9 mouse cellular contexts compared by ENCODE assay signal in genomic region chr8:84001281-84002000, GRCm38 (mm10). TPM values are rescaled to one million over a fixed set of nuclear protein-coding genes. Genes with fewer than 3 reads are reported as not detected.
A peak's percentile ranks its signal among the peaks of the same experiment; 100 is the strongest.
DNase-seq lines count a peak whose midpoint lies in the region; ATAC-seq and TF ChIP-seq lines count a peak whose summit lies in the region.
"Had no signal": no experiment of that assay in that cellular context is flagged by ENCODE, and none has a peak within 500 bp of the region (broad histone marks: within the 10 kb centered on the region; RNA-seq: fewer than 3 reads in every experiment).

TSS of gene 1700067K01Rik (plus strand) at chr8:84001502.

- peak; percentile 75 for DNase-seq in heart, embryonic 10.5 days (ENCODE audit: low spot score)
- no peak for DNase-seq in heart, postnatal 4 days
- DNase-seq in midbrain, embryonic 11.5 days (ENCODE audit: low spot score, missing footprints), result peak; percentile 90
- no peak for DNase-seq in right cerebral cortex, adult 2 months (ENCODE audit: low spot score in 2 of 2)
- no peak for DNase-seq in layer of hippocampus, adult 9-10 months (ENCODE audit: low spot score)
- no peak for DNase-seq in adrenal gland, postnatal 4 days (ENCODE audit: low spot score in 2 of 2)

- peak within 1 kb of the TSS; percentile 48 for H3K4me3 ChIP-seq in heart, embryonic 10.5 days
- peak within 1 kb of the TSS; percentile 73 for H3K4me3 ChIP-seq in ES-Bruce4 (ENCODE audit: low read depth, low read length)
- H3K4me3 ChIP-seq in forebrain, embryonic 13.5 days, result peak within 1 kb of the TSS; percentile 10; the same call in 1 of the 2 replicates
- H3K4me3 ChIP-seq in midbrain, embryonic 11.5 days (ENCODE audit: low read depth, low read length), result 0 out of 2 replicates have a peak within 1 kb of the TSS, but pooled peaks have one; percentile 4

- peak within 1 kb of the TSS; percentile 96 for H3K9ac ChIP-seq in ES-Bruce4 (ENCODE audit: low read depth, poor library complexity, severe bottlenecking)
- peak within 1 kb of the TSS; percentile 43; the same call in 1 of the 2 replicates for H3K9ac ChIP-seq in forebrain, embryonic 13.5 days
- peak within 1 kb of the TSS; percentile 17; the same call in 1 of the 2 replicates for H3K9ac ChIP-seq in midbrain, embryonic 11.5 days (ENCODE audit: low read length)

- no peak for TF ChIP-seq POLR2A in ES-Bruce4 (IDR thresholded peaks at IDR 0.05; ENCODE audit: insufficient read depth, low read length)

- H3K4me2 ChIP-seq in forebrain, embryonic 13.5 days, result peak within 1 kb of the TSS; percentile 43
- peak within 1 kb of the TSS; percentile 12; the same call in 1 of the 2 replicates for H3K4me2 ChIP-seq in midbrain, embryonic 11.5 days

- 30% methylated on average over 61 of the region's 61 CpGs for WGBS in heart, embryonic 10.5 days
- 15% methylated on average over 61 of the region's 61 CpGs for WGBS in forebrain, embryonic 13.5 days
- 15% methylated on average over 60 of the region's 61 CpGs for WGBS in midbrain, embryonic 11.5 days

- no peak for TF ChIP-seq CTCF in ES-Bruce4 (IDR thresholded peaks at IDR 0.05; ENCODE audit: low read depth, low read length)

- no peak for TF ChIP-seq EP300 in ES-Bruce4 (IDR thresholded peaks at IDR 0.05; ENCODE audit: insufficient read depth, low read depth, low read length)

- H3K27ac ChIP-seq in heart, embryonic 10.5 days, result peak within 1 kb of the TSS; percentile 56
- H3K27ac ChIP-seq in ES-Bruce4 (ENCODE audit: insufficient read depth, low read length), result no peak within 1 kb of the TSS
- no peak within 1 kb of the TSS for H3K27ac ChIP-seq in forebrain, embryonic 13.5 days
- H3K27ac ChIP-seq in midbrain, embryonic 11.5 days (ENCODE audit: low read depth, low read length), result no peak within 1 kb of the TSS

- no peak for ATAC-seq in forebrain, embryonic 13.5 days
- ATAC-seq in midbrain, embryonic 11.5 days (ENCODE audit: low FRiP score), result no peak

- H3K4me1 ChIP-seq in heart, embryonic 10.5 days, result peaks cover 45% of the 10 kb centered on the region
- peaks cover 7% of the 10 kb centered on the region for H3K4me1 ChIP-seq in ES-Bruce4 (ENCODE audit: control insufficient read depth, insufficient read depth, low read length)
- H3K4me1 ChIP-seq in forebrain, embryonic 13.5 days, result peaks cover 42% of the 10 kb centered on the region
- H3K4me1 ChIP-seq in midbrain, embryonic 11.5 days (ENCODE audit: control insufficient read depth, insufficient read depth, low read length), result peaks cover 22% of the 10 kb centered on the region

- no peaks in the 10 kb centered on the region for H3K9me3 ChIP-seq in heart, embryonic 10.5 days
- no peaks in the 10 kb centered on the region for H3K9me3 ChIP-seq in ES-Bruce4 (replicated peaks; ENCODE audit: control insufficient read depth, insufficient read depth, low read length, poor library complexity, severe bottlenecking)
- H3K9me3 ChIP-seq in forebrain, embryonic 13.5 days (replicated peaks), result no peaks in the 10 kb centered on the region
- no peaks in the 10 kb centered on the region for H3K9me3 ChIP-seq in midbrain, embryonic 11.5 days (ENCODE audit: control insufficient read depth, low read length)

- peaks cover 43% of the 10 kb centered on the region for H3K27me3 ChIP-seq in heart, embryonic 10.5 days (ENCODE audit: insufficient read depth, poor library complexity, severe bottlenecking)
- no peaks in the 10 kb centered on the region for H3K27me3 ChIP-seq in ES-Bruce4 (ENCODE audit: control insufficient read depth, insufficient read depth, low read length, poor library complexity, severe bottlenecking)
- peaks cover 32% of the 10 kb centered on the region for H3K27me3 ChIP-seq in forebrain, embryonic 13.5 days
- H3K27me3 ChIP-seq in midbrain, embryonic 11.5 days (ENCODE audit: control insufficient read depth, insufficient read depth, low read length), result peaks cover 28% of the 10 kb centered on the region
- H3K27me3 ChIP-seq: CH12.LX had no signal

- H3K36me3 ChIP-seq in heart, embryonic 10.5 days, result peaks cover 37% of the 10 kb centered on the region
- peaks cover 18% of the 10 kb centered on the region for H3K36me3 ChIP-seq in ES-Bruce4 (ENCODE audit: control insufficient read depth, insufficient read depth, low read length, poor library complexity, severe bottlenecking)
- peaks cover 33% of the 10 kb centered on the region for H3K36me3 ChIP-seq in forebrain, embryonic 13.5 days (ENCODE audit: poor library complexity, severe bottlenecking)
- peaks cover 4% of the 10 kb centered on the region; the same call in 1 of the 2 replicates for H3K36me3 ChIP-seq in midbrain, embryonic 11.5 days (ENCODE audit: control insufficient read depth, insufficient read depth, low read length)

RNA-seq across cellular contexts. Expression of gene 1700067K01Rik, which starts in this region (rescaled TPM):
- 0.27 and 0.95 TPM in 2 replicates for polyA plus RNA-seq in heart, embryonic 10.5 days (2016; fragmentation: Nextera tagmentation; extraction: Ambion mirVana)
- total RNA-seq in heart, postnatal 4 days (2021), result under 1 TPM in 1 of 2 experiments, not detected in 1; 0.83 TPM
- 1.5 and 2.4 TPM in 2 replicates for polyA plus RNA-seq in ES-Bruce4 (2011; ENCODE audit: insufficient read depth, insufficient read length, low read depth, missing spikeins)
- 1.00 and 1.2 TPM in 2 replicates for polyA plus RNA-seq in forebrain, embryonic 13.5 days (2015; fragmentation: Nextera tagmentation; extraction: Ambion mirVana)
- polyA plus RNA-seq in midbrain, embryonic 11.5 days (2014; fragmentation: Nextera tagmentation; extraction: Ambion mirVana), result 0.33 and 0.56 TPM in 2 replicates
- under 1 TPM; 0.62 to 0.76 TPM for total RNA-seq in adrenal gland, postnatal 4 days (2021)

Comparison
In these comparisons a context has a peak if more than half of its experiments do, and no peak if none do; other contexts are left out.
1. Peak in DNase-seq, H3K4me3 ChIP-seq and H3K27ac ChIP-seq in heart, embryonic 10.5 days; RNA of the gene not detected or under 1 TPM.
2. Peak in DNase-seq, H3K4me3 ChIP-seq, H3K9ac ChIP-seq and H3K4me2 ChIP-seq in midbrain, embryonic 11.5 days; RNA of the gene not detected or under 1 TPM.
3. H3K4me3 ChIP-seq: peak in every context shown above with its lines; median percentile 73 in ES-Bruce4; 48 in heart, embryonic 10.5 days; 10 in forebrain, embryonic 13.5 days; 4 in midbrain, embryonic 11.5 days.
4. H3K9ac ChIP-seq: peak in every context shown above with its lines; median percentile 96 in ES-Bruce4; 43 in forebrain, embryonic 13.5 days; 17 in midbrain, embryonic 11.5 days.